Comparison of ENCODE assay signal across 21 mouse cellular contexts in genomic region chr15:60132701-60133100, GRCm38 (mm10).
DNase-seq lines count a peak whose midpoint lies in the region; ATAC-seq and TF ChIP-seq lines count a peak whose summit lies in the region.
"Had no signal": no experiment of that assay in that cellular context is flagged by ENCODE, and none has a peak within 500 bp of the region (broad histone marks: within the 10 kb centered on the region; RNA-seq: fewer than 3 reads in every experiment).

No protein-coding gene starts in this region.

- no peak overlapping the region for H3K4me2 ChIP-seq in midbrain, embryonic 13.5 days (replicated peaks)
- H3K4me2 ChIP-seq: embryonic facial prominence, embryonic 15.5 days; forebrain, embryonic 15.5 days; heart, embryonic 12.5 days; hindbrain, embryonic 14.5 days had no signal

- DNase-seq in spleen, adult 2 months (ENCODE audit: low read depth in 1 of 2, low spot score in 2 of 2): no peak
- DNase-seq in spleen, adult 18-20 months: no peak
- DNase-seq in CD4-positive, CD25-positive, alpha-beta regulatory T cell, adult 2 months (ENCODE audit: low read depth, low spot score): peak; percentile 67
- DNase-seq in left cerebral cortex, adult 9 months (ENCODE audit: low spot score in 2 of 2): no peak
- DNase-seq: adrenal gland, adult 8-10 months; adrenal gland, postnatal 36 days; cerebellum, adult 2 months; cerebellum, postnatal 10 days; embryo, embryonic 11 days; gastrocnemius, postnatal 36 days; heart, adult 2 months had no signal

- H3K4me1 ChIP-seq in spleen, adult 2 months (ENCODE audit: control insufficient read depth, insufficient read depth, insufficient read length): peaks cover 5% of the 10 kb centered on the region
- no peaks in the 10 kb centered on the region for H3K4me1 ChIP-seq in midbrain, embryonic 13.5 days (replicated peaks)
- H3K4me1 ChIP-seq: embryonic facial prominence, embryonic 15.5 days; forebrain, embryonic 10.5 days; forebrain, embryonic 15.5 days; hindbrain, embryonic 10.5 days had no signal

- no peaks in the 10 kb centered on the region for H3K9me3 ChIP-seq in midbrain, embryonic 13.5 days
- H3K9me3 ChIP-seq: embryonic facial prominence, embryonic 15.5 days; forebrain, embryonic 10.5 days; forebrain, embryonic 15.5 days; heart, embryonic 12.5 days; hindbrain, embryonic 10.5 days had no signal

- no peaks in the 10 kb centered on the region for H3K27me3 ChIP-seq in spleen, adult 2 months (ENCODE audit: control insufficient read depth, insufficient read depth, low read length)
- no peaks in the 10 kb centered on the region for H3K27me3 ChIP-seq in midbrain, embryonic 13.5 days
- H3K27me3 ChIP-seq: embryonic facial prominence, embryonic 15.5 days; forebrain, embryonic 15.5 days; heart, embryonic 12.5 days; Patski had no signal

- 58% methylated on average over 3 of the region's 3 CpGs for WGBS in spleen, adult 2 months
- WGBS in midbrain, embryonic 13.5 days: 81% methylated on average over 3 of the region's 3 CpGs

- TF ChIP-seq POLR2A in spleen, adult 2 months (IDR thresholded peaks at IDR 0.05; ENCODE audit: low read depth, low read length): no peak

- TF ChIP-seq CTCF in spleen, adult 2 months (IDR thresholded peaks at IDR 0.05; ENCODE audit: extremely low read depth, insufficient read depth, insufficient read length, insufficient replicate concordance): no peak

- no peak overlapping the region for H3K4me3 ChIP-seq in spleen, adult 2 months (ENCODE audit: extremely low read depth, insufficient read depth, insufficient read length)
- no peak overlapping the region for H3K4me3 ChIP-seq in midbrain, embryonic 13.5 days (replicated peaks)
- H3K4me3 ChIP-seq: embryonic facial prominence, embryonic 15.5 days; erythroblast, embryonic 14.5 days; forebrain, embryonic 10.5 days; forebrain, embryonic 15.5 days; heart, adult 2 months; heart, embryonic 12.5 days; hindbrain, embryonic 10.5 days had no signal

- ATAC-seq in activated CD4-positive, CD25-positive, alpha-beta regulatory T cell, adult 4 months: peak; percentile 58
- no peak for ATAC-seq in midbrain, embryonic 13.5 days
- ATAC-seq: forebrain, embryonic 15.5 days; Patski had no signal

- H3K36me3 ChIP-seq in spleen, adult 2 months (ENCODE audit: control insufficient read depth, insufficient read depth, low read length): no peaks in the 10 kb centered on the region
- H3K36me3 ChIP-seq in midbrain, embryonic 13.5 days: no peaks in the 10 kb centered on the region
- H3K36me3 ChIP-seq: embryonic facial prominence, embryonic 15.5 days; forebrain, embryonic 10.5 days; forebrain, embryonic 15.5 days; heart, embryonic 12.5 days; hindbrain, embryonic 10.5 days had no signal

- H3K27ac ChIP-seq in spleen, adult 2 months (ENCODE audit: insufficient read depth, low read length): peak overlapping the region; percentile 93
- no peak overlapping the region for H3K27ac ChIP-seq in midbrain, embryonic 13.5 days
- H3K27ac ChIP-seq: embryonic facial prominence, embryonic 15.5 days; forebrain, embryonic 10.5 days; forebrain, embryonic 15.5 days; heart, adult 2 months; hindbrain, embryonic 10.5 days; hindbrain, embryonic 14.5 days had no signal

- no peak overlapping the region for H3K9ac ChIP-seq in midbrain, embryonic 13.5 days (replicated peaks)
- H3K9ac ChIP-seq: embryonic facial prominence, embryonic 15.5 days; forebrain, embryonic 15.5 days; heart, embryonic 12.5 days; hindbrain, embryonic 14.5 days had no signal
